ENCODE assay signal across 10 mouse cellular contexts in genomic region chr7:37496491-37496890, GRCm38 (mm10).
"Had no signal": no experiment of that assay in that cellular context is flagged by ENCODE, and none has a peak within 500 bp of the region (broad histone marks: within the 10 kb centered on the region; RNA-seq: fewer than 3 reads in every experiment).

No protein-coding gene starts in this region.

- H3K4me2 ChIP-seq: hindbrain, embryonic 15.5 days; limb, embryonic 13.5 days; midbrain, embryonic 15.5 days had no signal

- H3K9ac ChIP-seq: hindbrain, embryonic 15.5 days; limb, embryonic 13.5 days; liver, embryonic 14.5 days; midbrain, embryonic 15.5 days had no signal

- H3K9me3 ChIP-seq: hindbrain, embryonic 15.5 days; limb, embryonic 13.5 days; midbrain, embryonic 15.5 days had no signal

- DNase-seq: kidney, adult 18-20 months; left cerebral cortex, postnatal 4 days; right cerebral cortex, adult 18-20 months; right cerebral cortex, postnatal 25 days; thymus, postnatal 4 days had no signal

- H3K36me3 ChIP-seq: hindbrain, embryonic 15.5 days; limb, embryonic 13.5 days; midbrain, embryonic 15.5 days had no signal

- H3K27ac ChIP-seq: hindbrain, embryonic 15.5 days; limb, embryonic 13.5 days; liver, embryonic 14.5 days; midbrain, embryonic 15.5 days had no signal

- H3K4me1 ChIP-seq: hindbrain, embryonic 15.5 days; midbrain, embryonic 15.5 days had no signal

- ATAC-seq: lung, postnatal 0 days; midbrain, embryonic 15.5 days had no signal

- H3K4me3 ChIP-seq: hindbrain, embryonic 15.5 days; limb, embryonic 13.5 days; midbrain, embryonic 15.5 days had no signal

- H3K27me3 ChIP-seq: hindbrain, embryonic 15.5 days; limb, embryonic 13.5 days; midbrain, embryonic 15.5 days had no signal
